Mouse (Mus musculus) kidney, adult 2 months (tissue): ENCODE results near the gene Tmem115.

ENCODE experiments used
- CTCF ChIP-seq: fragments of 200-500 bp; conservative IDR thresholded peaks from 2 replicates; pipeline ENCODE4 v1.5.1; 2011; ENCODE audit warnings: low read depth, mild to moderate bottlenecking, control low read depth, low read length, moderate library complexity, mixed read lengths; ENCODE audit not compliant: insufficient read depth, insufficient read length
- POLR2A ChIP-seq: fragments of 200-500 bp; IDR thresholded peaks from one replicate; pipeline ENCODE4 v1.6.1; 2011; ENCODE audit warnings: low read depth, low read length, control low read depth

DNA sequence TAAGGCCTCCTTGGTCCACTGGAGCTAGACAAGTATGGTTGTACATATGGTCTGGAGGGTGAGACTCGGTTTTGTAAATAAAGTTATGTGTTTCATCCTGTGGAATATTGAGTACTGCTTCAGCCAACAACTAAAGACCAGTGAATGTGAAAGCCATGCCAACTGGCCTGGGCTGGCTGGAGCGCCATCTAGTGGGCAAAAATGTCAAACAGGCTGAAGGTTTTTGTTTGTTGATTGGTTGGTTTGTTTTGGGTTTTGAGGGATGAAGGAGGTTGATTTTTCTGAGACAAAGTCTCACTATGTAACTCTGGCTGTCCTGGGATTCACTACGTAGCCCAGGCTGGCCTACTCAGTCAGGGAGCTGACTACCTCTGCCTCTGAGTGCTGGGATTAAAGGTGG lies 11.9 kb downstream of the Tmem115 start:
- TF ChIP-seq POLR2A = no peak
- TF ChIP-seq CTCF = peak; percentile 88
